Mouse (Mus musculus) T-cell, adult 2 months (primary cell): ENCODE results near the gene Vrk2.

Experiments
- DNase-seq: peaks from one replicate; pipeline ENCODE4 v3.0.0; 2022; ENCODE audit warnings: low spot score

Gene Vrk2

DNA sequence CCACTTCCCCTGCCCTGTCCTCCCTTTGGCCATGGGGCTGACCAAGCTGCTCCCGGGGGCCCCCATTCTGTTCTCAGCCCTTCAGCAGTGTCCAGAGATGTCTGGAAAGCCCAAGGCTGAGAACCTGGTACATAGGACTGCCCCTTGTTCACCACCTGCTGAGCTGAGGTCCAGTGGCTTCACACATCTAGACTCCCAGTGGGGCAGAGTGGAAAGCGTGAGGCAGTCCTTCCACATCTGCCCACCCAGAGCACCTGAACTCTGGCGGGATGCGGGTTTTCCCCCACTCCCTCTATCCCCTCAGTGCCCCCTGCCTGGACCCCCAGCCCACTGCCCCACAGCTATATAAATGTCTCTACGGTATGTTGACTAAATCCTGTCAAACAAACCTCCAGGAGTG lies 56.0 kb downstream of the Vrk2 start:
- DNase-seq, result no peak

DNA sequence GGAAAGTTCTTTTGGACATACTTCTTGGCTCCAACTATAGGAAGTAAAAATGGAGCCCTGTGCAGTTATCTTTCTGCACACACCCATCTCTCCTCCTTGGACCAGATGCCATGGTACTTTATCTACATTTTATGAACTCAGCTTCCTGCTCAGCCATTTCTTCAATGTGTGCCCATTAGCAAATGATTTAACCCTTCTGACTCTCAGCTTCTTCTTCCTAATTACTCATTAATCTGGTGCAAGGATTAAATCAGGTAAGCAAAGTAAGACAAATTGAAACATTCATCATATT lies 60.0 kb downstream of the Vrk2 start:
- no peak for DNase-seq

DNA sequence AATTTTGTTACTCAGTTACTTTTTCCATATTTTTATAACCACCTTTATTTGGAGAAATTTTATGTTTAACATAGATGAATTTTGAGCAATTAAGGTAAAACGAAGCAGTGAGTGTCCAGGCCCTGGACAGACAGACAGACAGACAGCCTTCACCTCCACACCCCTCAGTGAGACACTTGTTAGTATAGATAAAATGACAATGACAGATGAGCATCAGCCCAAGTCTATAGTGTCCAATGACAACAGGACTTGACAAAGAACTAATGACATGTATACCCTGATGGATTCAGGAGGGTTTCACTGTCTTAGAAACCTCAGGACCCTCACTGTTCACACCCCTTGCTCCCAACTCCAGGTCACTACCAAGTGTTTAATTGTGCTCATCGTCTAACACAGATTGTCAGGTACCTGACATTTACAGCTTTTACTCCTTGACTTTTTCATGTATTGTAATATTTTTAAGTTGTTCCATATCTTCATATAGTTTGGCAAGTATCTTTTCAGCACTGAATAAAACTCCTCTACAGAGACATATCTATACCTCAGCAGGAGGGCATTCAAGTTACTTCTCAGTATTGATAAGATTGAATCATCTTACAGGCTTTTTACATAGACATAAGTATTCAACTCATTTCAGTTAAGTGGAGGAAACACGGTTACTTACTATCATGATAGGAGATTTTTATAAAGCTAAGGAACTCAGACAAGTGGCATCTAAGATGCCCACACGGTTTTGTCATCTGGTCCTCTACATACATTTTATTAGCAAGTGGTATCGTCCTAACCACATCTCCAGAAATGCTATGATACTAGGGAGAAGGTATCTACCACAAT lies 60.6 kb downstream of the Vrk2 start:
- no peak for DNase-seq

DNA sequence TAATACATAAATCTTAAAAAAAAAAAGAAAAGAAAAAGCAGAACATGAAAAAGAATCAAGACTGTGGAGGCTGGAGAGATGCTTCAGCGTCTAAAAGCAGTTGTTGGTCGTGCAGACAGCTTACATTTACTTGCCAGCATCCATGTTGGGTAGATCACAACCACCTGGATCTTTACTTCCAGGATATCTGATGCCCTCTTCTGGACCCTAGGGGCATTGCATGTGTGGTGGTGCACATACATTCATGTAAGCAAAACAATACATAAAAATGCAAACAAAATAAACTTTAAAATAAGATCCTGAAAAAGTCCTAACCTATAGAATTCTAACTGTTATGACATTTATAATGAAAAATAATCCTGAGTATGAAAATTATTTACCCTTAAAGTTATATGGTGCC lies 66.9 kb downstream of the Vrk2 start:
- DNase-seq, result no peak

DNA sequence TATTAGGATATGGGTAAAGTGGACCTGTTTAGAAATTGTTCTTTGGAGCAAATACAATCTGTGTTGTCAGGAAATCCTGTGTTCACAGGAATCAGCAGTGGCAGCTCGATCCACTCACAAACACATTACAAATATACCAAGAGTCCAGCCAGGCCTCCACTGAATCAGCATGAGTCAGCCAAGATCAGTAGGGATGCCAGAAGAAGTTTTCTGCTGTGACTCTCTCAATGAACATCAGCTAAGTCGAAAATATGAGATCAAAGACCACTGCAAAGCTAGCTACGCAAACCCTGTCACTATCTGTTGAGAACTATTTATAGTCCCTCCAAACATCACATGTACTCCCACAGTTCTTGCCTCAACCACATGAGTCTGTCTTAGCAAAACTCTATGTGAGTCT lies 74.8 kb downstream of the Vrk2 start:
- no peak for DNase-seq

DNA sequence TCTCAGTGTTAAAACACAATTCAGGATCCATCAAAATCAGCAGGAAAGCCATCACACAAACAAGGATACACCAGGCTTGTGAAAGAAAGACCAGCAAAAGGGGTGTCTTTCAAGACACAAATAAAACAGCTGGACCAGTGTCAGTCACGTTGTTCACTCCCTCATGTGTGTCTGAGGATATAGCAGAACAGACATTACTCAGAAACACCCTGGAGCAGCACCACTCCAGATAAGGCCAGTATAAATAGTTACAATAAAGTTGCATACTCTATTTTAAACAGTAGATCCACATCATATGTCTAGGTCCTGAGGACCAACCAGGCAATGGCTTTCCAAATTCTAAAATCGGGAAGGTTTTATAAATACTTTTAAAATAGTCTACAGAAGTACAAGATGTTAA lies 77.7 kb downstream of the Vrk2 start:
- DNase-seq, result no peak

DNA sequence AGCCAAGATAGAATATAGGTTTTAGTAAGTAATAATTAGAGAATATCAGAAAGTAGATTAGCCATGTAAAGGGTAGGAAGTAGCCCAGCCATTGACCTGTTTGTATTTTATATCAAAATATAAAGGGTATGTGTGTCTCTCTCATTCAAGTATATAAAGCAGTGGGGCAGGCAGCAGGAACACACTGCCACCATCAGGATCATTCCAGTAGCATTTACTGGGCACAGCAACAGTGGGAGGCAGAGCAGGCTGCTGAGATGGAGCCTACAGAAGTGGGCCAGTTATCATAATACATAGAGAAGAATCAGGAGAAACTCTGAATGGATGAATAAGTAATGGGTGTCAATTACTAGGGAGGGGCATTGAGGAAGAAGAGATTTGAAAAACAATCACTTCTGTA lies 80.1 kb downstream of the Vrk2 start:
- DNase-seq, result no peak

DNA sequence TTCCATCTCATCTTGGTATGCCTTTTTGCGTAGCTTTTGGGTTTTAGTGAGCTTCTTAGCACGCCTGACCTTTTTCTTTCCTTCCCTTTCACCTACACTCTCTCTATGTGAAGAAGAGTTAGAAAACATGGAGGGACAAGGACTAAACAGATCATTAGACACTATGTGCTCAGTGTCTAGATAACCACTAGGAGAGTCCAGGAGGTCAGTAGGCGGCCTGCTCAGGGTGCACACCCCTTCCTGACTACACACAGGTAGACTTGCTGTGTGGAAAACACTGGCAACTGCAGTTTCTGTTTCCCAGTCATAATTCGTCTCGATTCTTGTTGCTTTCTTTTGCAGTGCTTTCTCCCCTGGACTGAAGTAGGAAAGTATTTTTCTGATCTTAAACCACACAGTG lies 97.8 kb downstream of the Vrk2 start:
- no peak for DNase-seq

DNA sequence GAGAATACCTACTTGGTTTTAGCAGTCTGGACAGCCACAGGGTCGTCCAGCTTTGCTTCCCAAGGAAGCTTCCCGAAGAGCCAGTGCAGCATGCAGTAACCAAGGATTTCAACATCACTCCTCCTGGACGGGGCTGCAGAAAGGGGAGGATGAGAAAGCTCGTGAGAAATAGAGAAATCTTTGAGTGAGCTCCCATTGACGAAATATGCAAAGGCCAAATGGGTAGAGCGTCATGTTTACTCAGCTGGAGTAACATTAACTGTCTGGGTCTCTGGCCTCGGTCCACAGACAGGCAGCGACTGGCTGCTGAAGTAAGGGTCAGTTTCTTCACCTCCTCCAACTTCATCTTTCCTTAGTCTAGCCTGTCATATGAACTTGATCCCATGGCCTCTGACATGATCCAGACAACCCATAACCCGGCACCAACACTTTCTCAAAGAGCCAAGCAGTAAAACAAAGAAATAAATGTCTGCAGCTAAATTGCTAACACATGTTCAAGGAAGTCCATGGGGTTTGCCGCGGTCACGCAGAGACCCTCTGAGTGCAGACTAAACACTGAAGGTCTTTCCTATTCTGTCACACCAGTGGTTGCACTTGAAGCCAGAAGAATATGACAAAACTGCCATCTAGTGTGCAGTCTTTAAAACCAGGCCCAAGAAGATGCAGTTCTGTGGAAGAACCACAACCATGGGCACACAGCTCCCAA lies 103.9 kb downstream of the Vrk2 start:
- DNase-seq, result no peak

DNA sequence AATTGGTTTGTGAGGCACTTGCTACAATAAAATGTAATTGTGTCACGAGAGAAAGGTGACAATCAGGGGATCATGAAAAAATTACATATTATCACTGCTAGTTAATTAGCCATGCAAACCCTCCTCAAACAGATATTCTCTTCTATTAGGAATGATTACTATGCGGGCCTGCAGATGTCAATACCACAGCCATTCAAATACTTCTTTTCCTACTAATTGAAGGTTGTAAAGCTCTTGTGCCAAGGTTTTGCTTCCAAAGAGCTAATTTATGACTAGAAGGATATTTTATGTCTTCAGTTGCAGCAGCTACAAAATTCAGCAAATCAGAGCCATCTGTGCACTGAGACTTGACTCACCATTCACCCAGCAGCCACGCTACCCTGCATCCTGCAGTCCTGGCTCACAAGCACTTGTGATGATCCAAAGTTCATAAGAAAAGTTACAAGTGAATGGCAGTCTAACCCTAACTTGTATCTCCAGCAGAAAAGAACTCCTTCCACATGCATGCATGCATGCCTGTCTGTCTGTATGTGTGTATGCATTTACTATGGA lies 112.0 kb downstream of the Vrk2 start:
- no peak for DNase-seq

DNA sequence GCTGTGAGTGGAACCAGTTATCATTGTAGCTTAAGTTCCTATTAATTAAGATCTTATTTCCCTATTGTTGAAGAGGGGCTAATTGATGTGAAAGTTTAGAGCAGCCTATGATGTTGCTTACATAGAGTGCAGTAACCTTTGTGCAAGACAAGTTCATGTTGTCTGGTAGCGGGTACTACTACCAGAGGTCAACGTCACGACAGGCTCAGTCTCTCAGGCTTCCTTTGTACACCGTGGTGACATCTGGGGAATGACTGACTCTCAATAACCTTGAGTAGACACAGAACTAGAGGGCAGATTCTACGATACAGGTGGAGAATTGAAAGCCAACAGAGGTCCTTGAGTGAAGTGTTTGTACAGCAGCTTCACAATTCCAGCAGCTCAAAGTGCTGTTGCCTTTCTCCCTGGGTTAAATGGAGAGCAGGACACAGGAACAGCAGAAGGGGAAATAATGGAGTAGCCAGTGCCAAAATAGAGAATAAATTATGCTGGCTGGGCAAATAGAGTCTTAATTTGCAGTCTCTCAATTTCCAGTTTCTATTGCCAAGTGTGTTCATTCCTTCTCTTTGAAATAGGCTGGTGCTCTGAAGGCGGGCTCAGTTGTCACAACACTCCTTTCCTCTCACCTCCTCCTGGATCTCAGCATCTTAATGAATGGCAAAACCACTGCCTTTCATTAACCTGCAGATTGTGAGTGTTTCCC lies 116.6 kb downstream of the Vrk2 start:
- DNase-seq, result no peak

DNA sequence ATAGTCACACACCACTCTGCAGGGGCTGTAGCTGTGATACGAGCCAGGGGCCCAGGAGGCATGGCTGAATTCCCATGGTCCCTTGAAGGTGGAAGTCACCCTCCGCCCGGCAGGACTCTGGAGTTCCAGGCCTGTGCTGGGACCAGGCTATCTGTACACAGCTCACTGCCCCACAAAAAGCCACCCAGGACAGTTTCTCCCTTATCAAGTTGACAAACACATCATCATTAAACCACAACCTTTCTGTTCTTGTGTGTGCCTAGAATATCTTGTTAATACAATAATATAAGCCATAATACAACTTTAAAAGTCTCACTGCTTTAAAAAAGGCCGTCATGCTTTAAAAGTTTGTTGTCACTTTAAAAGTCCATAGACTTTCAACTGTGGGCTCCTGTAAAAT lies 139.7 kb downstream of the Vrk2 start:
- no peak for DNase-seq

DNA sequence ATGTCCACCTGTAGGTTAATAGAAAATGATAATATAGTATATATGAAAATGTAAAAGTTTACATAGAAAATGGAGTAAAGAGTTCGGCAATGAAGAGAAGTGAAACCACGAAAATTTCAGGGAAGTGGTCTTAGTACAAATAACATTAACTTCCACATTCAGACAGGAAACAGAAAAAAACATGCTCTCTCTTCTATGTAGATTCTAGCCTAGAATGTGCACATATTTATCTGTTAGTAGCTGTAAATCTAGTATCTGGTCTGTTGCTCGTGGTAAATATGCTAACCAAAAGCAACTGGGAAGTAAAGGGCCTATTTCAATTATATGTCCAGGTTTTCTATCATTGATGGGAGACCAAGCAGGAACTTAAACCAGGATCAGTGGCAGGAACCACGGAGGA lies 141.1 kb downstream of the Vrk2 start:
- no peak for DNase-seq

DNA sequence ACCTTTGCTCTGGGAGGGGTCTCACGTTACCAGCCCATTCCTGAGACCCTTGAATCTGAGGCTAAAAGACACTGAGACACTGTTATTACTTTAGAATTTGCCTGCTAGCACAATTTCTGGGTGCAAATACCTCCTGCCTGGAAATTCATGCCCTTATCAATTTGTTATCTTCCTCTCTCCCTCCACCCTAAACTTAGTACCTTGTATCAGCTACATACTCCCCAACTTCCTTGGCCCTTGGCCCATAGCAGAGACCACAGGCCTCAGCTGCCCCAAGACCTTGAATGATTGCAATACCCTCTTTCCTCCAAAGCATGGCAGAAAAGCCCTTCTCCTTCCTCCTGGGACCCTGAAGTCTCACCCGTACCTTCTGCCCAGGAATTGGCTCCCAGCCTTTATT lies 142.6 kb downstream of the Vrk2 start:
- no peak for DNase-seq

DNA sequence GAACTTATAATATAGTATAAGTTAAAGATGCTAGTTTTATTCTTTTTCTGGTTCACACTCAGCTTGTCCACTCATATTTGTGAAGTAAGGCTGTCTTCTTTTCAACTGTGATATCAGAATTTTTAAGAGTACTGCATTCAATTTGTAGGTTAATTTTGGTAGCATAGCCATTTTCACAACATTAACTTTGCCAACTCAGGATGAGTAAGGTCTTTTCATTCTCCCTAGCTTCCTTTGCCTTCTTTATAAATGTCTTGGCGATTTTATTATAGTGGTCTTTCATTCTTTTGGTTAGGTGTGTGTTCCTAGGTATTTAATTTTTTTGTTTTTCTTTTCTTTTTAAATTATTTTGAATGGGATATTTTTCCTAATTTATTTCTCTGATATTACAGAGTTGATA lies 143.2 kb downstream of the Vrk2 start:
- DNase-seq, result no peak

DNA sequence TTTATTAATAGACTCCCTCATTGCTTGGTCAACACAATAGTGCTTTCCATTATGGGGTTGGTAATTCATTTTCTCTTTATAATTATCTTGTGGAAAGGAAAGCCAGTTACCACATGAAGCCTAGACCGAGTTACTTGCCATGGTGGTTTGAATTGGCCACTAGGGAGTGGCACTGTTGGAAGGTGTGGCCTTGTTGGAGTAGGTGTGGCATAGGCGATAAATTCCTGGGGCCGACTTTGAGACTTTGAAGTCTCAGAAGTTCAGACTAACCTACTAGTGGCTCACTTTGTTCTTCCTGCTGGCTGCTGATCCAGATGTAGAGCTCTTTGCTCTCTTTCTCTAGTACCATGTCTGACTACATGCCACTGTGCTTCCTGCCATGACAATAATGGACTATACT lies 144.0 kb downstream of the Vrk2 start:
- DNase-seq, result no peak

DNA sequence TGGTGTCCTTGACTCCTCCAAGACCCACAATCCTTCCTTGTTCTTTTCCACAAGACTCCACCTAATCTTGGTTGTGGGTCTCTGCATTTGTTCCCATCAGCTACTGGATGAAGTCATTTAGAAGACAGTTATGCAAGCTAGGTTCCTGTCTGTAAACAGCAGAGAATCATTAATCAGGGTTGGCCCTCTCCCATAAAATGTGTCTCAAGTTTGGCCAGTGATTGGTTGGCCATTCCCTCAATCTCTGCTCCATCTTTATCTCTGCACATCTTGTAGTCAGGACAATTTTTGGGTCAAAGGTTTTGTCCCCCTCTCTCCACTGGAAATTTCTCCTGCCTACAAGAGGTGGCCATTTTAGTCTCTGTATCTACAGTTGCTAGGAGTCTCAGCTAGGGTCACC lies 149.4 kb downstream of the Vrk2 start:
- no peak for DNase-seq

DNA sequence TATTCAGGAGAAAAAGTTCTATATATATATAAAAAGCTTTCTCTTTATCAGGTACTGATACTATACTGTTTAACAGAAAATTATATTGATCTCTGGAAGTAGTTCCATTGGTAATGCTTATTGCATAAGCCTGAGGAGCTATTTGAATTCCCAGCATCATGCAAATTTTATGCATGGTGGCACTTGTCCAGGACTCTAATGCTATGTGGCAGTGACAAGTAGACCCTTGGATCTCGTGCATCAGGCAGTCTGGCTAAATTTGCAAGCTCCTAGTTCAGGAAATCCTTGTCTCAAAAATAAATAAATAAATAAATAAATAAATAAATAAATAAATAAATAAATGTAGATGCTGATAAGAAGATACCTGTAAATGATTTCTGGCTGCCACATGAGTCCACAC lies 152.7 kb downstream of the Vrk2 start:
- DNase-seq, result no peak

DNA sequence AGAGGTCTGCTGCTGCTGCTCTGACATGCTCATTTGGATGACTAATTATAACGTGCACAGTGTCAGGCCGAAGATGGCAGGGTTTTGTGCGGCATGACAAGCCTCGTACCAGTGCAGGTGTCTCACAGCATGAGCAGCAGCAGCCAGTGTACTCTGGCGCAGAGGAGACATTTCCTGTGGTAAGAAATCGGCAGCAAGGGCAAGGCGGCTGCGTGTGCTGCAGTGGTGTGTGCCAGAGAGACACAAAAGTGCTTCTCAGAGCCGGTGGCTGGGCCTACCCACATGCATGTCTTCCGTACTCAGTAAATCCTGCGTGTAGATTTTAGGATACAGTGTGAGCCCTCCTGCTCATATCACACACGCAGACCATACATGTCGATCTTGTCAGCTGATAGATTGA lies 156.0 kb downstream of the Vrk2 start:
- DNase-seq, result no peak

DNA sequence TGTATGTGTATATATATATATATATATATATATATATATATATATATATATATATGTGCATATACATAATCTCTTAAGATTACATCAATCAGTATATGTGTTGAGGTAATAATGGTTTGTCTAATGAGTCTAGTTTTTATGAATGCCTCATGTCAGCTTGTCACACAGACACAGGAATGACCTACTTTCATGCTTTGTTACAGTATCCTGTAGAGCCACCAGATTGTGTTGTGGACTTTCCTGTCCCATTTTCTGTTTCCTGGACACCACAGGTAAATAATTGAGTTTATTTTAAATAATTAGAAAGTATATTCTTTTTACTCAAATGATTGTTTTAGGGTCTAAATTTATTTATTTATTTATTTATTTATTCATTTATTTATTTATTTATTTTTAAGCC lies 159.6 kb downstream of the Vrk2 start:
- no peak for DNase-seq

DNA sequence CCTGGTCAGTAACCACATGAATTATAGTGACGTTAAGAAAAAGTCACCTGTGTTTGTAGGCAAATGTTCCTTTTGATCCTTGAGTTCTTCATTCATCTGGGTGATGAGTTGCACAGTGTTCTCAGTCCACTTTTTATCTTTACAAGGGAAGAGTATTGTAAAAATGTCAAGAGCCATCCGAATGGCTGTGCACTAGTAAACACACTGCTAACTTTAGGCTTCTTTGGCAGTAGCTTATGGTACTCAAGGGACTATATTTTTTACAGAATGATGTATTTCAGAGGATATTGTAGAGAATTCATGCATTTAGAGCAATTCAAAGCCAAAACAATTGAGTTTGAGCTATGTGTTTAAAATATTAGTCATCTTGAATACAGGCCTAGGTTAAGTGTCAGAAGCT lies 172.3 kb downstream of the Vrk2 start:
- DNase-seq, result no peak
